Mouse (Mus musculus): ENCODE measurements around the gene Bdh2. TPM values are rescaled to one million over a fixed set of nuclear protein-coding genes. Genes with fewer than 3 reads are reported as not detected.

Bdh2 gene
- total and polyA plus RNA-seq, 3 experiments, result 0.22 to 0.23 TPM; not detected in 1

DNA sequence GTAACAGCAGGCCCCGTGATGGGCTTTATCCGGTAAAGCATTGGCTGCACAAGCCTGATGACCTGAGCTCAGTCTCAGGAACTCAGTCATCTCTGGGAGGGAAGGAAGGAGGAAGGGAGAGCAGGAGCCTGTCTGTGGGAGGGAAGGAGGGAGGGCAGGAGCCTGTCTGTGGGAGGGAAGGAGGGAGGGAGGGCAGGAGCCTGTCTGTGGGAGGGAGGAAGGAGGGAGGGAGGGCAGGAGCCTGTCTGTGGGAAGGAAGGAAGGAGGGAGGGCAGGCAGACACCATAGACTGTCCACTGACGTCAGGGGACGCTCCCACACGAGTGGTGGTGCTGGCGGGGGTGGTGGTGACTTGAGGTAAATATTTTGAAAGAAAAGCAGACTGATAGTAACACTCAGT is 31.9 kb upstream of the Bdh2 start:
- H3K9ac ChIP-seq (ENCODE audit: control insufficient read depth, low read depth, low read length, poor library complexity, severe bottlenecking), result no peak overlapping the region
- no peaks in the 10 kb centered on the region for H3K9me3 ChIP-seq (replicated peaks; ENCODE audit: insufficient read depth, low read length)
- no peaks in the 10 kb centered on the region for H3K4me1 ChIP-seq (ENCODE audit: control insufficient read depth in 1 of 2, insufficient read depth in 2 of 2, low read length in 2 of 2)
- peaks cover 0 to 37% of the 10 kb centered on the region in 2 experiments; a peak in 2 of 4 replicates for H3K36me3 ChIP-seq (ENCODE audit: control insufficient read depth in 1 of 2, insufficient read depth in 2 of 2, low read length in 2 of 2)
- no peaks in the 10 kb centered on the region for H3K27me3 ChIP-seq (ENCODE audit: control insufficient read depth in 1 of 2, insufficient read depth in 2 of 2, low read length in 2 of 2)
- DNase-seq (ENCODE audit: low read depth, low spot score), result no peak
- TF ChIP-seq USF2 (IDR thresholded peaks at IDR 0.05; ENCODE audit: borderline replicate concordance in 1 of 2, insufficient read depth in 1 of 2, low read depth in 1 of 2, low read length in 2 of 2) (no peak), TCF12 (IDR thresholded peaks at IDR 0.05; ENCODE audit: low read depth, low read length) (no peak), MAX (IDR thresholded peaks at IDR 0.05; ENCODE audit: low read length) (no peak), RAD21 (IDR thresholded peaks at IDR 0.05; ENCODE audit: low read depth, low read length) (no peak)
- no peak overlapping the region for H3K4me3 ChIP-seq (ENCODE audit: control insufficient read depth in 1 of 2, insufficient read depth in 1 of 2, low read depth in 2 of 2, low read length in 2 of 2)
- no peak overlapping the region for H3K27ac ChIP-seq (ENCODE audit: control insufficient read depth, low read depth, low read length)
- no peaks in the 10 kb centered on the region for H3K79me2 ChIP-seq (ENCODE audit: control insufficient read depth, insufficient read depth, low read length, poor library complexity)

DNA sequence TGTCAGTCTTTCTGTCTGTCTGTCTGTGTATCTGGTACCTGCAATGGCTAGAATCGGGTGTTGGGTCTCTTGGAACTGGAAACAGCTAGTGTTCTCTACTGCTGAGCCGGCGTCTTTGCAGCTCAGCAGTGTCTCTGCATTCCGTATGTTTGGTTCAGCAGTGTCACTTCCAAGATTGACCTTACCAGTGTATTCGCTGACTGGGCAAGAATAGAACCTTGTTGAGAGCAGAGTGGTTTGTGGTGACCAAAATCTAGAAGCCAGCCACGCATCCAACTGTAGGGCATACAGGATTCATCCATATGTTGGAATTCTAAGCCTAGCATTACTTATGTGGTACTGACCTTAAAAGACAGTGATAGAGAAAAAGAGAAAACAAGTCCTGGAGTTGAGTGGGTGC is 29.2 kb upstream of the Bdh2 start:
- Histone ChIP-seq H3K27ac (ENCODE audit: control insufficient read depth, low read depth, low read length) (no peak overlapping the region), H3K79me2 (ENCODE audit: control insufficient read depth, insufficient read depth, low read length, poor library complexity) (no peaks in the 10 kb centered on the region), H3K4me3 (ENCODE audit: control insufficient read depth in 1 of 2, insufficient read depth in 1 of 2, low read depth in 2 of 2, low read length in 2 of 2) (no peak overlapping the region), H3K9me3 (replicated peaks; ENCODE audit: insufficient read depth, low read length) (no peaks in the 10 kb centered on the region), H3K4me1 (ENCODE audit: control insufficient read depth in 1 of 2, insufficient read depth in 2 of 2, low read length in 2 of 2) (no peaks in the 10 kb centered on the region), H3K9ac (ENCODE audit: control insufficient read depth, low read depth, low read length, poor library complexity, severe bottlenecking) (no peak overlapping the region), H3K27me3 (ENCODE audit: control insufficient read depth in 1 of 2, insufficient read depth in 2 of 2, low read length in 2 of 2) (no peaks in the 10 kb centered on the region), H3K36me3 (ENCODE audit: control insufficient read depth in 1 of 2, insufficient read depth in 2 of 2, low read length in 2 of 2) (peaks cover 0 to 41% of the 10 kb centered on the region in 2 experiments; a peak in 2 of 4 replicates)
- no peak for DNase-seq (ENCODE audit: low read depth, low spot score)
- TF ChIP-seq GABPA (IDR thresholded peaks at IDR 0.05; ENCODE audit: low read depth, low read length) (no peak), MYC (IDR thresholded peaks at IDR 0.05; ENCODE audit: low read depth, low read length) (no peak), KAT2A (conservative IDR thresholded peaks at IDR 0.05; ENCODE audit: low read depth, low read length) (no peak), MAFK (IDR thresholded peaks at IDR 0.05; ENCODE audit: borderline replicate concordance, low read depth, low read length) (no peak), MYB (IDR thresholded peaks at IDR 0.05; ENCODE audit: low read depth, low read length) (no peak), EP300 (IDR thresholded peaks at IDR 0.05; ENCODE audit: low read depth in 1 of 2, low read length in 2 of 2) (no peak), CHD1 (IDR thresholded peaks at IDR 0.05; ENCODE audit: low read depth, low read length) (no peak), ZKSCAN1 (IDR thresholded peaks at IDR 0.05; ENCODE audit: low read depth, low read length) (no peak), NELFE (IDR thresholded peaks at IDR 0.05; ENCODE audit: low read depth, low read length) (no peak), BHLHE40 (IDR thresholded peaks at IDR 0.05; ENCODE audit: borderline replicate concordance, low read depth, low read length) (no peak), SMC3 (IDR thresholded peaks at IDR 0.05; ENCODE audit: low read depth, low read length) (no peak), USF2 (IDR thresholded peaks at IDR 0.05; ENCODE audit: borderline replicate concordance in 1 of 2, insufficient read depth in 1 of 2, low read depth in 1 of 2, low read length in 2 of 2) (no peak), CHD2 (IDR thresholded peaks at IDR 0.05; ENCODE audit: low read length) (no peak), POLR2AphosphoS5 (IDR thresholded peaks at IDR 0.05; ENCODE audit: borderline replicate concordance, low read depth, low read length) (no peak), POLR2AphosphoS2 (IDR thresholded peaks at IDR 0.05; ENCODE audit: low read length) (no peak), ELF1 (IDR thresholded peaks at IDR 0.05; ENCODE audit: low read depth, low read length) (no peak)
